Mouse (Mus musculus): ENCODE measurements at regions not wholly inside any gene's neighbourhood (a gene's known extent, or its start where the extent isn't known, plus 50 kb on each side); places are given as distances from the start of the nearest gene placed in this dataset.

DNA sequence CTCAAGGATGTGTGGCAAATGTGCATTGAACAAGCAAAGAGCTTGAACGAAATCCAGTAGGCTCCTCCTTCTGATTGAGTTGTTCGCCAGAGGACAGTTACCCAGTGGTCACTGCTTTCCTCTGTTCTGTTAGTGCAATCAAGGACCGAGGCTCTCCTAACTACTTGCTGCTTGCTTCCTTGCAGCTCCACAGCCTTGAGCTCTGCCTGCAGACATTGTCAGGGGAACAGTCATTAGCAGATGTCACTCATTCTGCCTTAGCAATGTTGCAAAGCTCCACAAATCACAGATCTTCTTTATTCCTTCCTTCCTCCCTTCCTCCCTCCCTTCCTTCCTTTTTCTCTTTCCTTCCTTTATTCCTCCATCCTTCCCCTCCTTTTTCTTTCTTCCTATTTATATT, 108.2 kb upstream of the Spats2l start:
- no peak for DNase-seq

DNA sequence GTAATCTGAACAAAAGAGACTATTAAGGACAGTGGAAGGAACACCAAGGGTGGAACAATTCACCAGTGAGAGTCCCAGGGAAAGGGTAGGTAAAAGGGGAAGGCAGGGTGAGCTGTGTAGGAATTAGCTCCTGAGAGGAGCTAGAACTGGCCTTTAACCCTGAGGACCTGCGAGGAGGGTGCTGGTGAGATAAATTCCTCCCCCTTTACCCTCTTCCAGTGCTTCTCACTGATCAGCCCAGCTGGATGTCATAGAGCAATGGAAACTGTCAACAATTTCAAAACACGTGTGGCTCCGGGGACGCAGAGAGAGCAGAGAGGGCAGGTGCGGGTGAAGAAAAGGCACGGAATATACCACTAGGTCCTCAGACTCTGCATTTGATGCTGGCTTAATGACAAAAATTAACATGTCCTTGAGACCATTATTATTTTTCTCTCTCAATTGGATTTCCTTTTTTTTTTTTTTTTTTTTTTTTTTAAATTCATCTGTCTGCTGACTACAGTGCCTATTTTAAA, 107.7 kb upstream of the Spats2l start:
- no peak for DNase-seq

DNA sequence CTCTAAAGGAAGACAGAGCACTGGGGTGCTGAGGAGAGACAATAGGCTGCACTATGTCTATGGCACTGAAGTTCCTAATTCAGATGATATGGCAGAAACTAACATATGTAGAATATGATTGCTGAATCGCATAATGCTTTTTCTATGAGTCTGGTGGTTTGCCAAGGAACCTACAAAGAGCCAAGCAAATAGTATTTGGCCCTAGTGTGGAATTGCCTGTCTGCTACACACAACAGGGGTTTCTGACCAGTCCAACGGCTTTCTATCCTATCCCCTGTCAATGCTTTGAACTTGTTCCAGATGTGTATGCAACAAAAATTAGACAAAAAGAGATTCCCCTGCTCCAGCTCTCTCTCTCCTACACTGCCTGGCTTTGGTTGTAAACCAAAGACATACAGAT, 100.5 kb upstream of the Spats2l start:
- no peak for DNase-seq

DNA sequence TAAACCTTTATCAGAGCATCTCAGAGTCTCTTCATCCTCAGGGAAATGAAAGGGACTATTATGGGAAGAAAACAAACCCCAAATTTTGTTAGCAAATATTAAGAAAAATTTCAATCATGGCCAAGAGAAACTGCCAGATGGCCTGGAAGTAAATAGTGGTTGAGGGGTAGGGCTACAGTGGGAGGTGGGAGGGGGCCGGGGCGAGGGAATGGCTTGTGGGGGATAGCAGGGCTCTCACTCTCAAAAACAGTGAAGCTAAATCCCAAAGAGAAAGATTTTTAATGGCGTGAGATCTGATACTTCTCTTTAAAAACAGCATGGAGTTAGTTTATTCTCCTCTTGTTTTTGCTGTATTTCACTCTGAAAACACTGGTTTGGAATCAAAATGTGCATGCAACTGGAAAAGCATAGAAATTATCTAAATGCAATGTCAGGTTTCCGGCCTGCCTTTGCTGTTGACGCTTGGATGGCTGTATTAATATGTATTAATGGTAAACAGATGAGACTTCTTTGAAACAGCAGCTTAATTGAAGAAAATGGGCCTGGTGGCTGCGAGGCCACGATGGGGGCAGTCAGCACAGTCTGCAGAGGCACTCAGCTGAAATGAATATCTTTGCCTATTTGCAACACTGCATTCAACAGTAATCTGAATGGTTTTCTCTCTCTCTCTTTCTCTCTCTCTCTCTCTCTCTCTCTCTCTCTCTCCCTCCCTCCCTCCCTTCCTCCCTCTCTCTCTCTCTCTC, 99.8 kb upstream of the Spats2l start:
- no peak for DNase-seq

DNA sequence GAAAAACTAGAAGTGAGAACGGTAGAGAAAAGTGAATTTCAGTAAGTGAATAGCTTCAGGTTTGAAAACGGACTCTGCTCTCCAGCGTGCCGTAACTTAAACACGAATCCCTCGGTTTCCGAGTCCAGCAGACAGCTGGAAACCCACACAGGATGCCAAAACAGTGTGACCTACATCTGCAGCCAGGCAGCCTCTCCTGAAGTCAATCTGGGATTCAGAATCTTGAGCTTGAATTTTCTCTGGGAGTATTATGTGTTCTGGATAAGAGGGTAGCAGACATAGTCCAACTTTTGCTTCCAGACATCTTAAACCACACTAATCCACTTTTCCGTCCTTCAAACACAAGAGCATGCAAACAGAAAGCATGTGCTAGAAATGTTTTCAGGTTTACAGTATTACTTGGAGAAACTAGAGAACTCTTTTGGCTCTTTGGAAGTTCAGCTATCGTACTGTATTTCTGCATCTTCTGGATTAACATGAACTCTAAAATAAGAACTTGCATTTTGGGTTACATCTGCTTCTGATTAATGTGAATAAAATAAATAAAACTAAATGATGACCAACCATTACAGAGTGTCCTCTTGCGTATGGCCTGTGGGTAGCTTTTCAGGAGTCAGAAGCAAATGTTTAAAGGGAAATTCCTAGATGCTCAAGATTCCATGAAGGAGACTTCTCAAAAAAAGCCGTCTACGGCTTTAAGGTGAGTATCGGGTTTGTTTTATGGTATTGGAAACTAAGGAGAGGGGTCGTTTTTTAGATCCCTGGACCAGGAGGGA, 89.4 kb upstream of the Spats2l start:
- DNase-seq, result no peak

DNA sequence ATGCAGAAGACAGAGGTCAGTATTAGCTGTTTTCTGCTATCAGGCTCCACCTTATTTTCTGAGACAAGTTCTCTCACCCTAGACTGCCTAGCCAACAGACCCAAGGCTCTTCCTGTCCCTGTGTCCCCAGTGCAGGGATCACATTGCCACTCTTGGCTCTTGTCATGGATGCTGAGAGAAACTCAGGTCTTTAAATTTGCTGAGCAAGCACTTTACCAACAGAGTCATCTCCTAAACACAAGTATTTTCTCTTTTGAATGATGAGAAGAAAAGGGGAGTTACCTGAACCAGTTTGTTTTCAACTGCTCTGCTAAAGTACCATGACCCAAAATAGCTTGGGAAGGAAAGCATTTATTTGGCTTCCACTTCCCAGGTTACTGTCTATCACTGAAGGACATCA, 84.7 kb upstream of the Spats2l start:
- no peak for DNase-seq

DNA sequence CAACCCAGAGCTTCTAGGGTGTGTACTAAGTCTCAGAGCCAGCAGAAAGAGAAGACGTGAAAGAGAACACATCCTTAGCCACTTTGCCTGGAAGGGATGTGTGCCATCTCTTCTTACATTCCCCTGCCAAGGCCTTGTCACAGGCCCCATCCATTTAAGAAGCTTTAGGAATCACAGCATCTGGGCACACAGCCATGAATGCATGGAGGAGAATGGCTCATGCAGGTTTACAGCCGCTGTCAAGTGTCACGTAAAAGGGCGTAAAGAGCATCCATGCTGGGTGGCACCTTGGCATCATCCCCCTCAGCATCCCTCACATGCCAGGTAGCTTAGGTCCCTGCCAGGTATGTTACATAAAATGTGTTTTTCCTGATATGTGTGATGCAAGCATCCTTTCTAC, 66.1 kb upstream of the Spats2l start:
- no peak for DNase-seq

DNA sequence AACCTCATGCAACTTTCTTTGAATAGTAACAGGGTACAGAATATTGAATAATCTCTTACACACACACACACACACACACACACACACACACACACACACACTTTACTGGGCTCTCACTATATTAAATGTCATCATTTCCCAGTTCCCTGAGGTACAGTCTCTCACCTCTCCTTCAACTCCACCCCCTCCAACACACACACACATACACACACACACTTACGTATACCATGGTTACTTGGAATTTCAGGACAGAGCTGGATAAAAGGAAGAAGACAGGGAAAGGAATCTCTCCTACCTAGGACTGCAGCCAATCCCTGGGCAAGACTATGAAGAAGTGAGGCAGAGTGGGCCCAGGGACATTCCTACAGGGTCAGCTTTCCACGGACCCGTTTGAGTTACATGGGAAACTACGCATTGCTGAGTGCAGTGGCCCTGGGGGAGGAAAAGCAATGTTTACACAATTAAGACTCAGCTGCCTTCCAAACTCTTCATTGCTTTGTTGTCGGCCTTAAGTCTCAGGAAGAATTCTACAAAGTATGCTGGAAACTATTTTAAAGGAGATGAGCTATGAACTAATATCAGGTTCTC, 61.0 kb upstream of the Spats2l start:
- no peak for DNase-seq

DNA sequence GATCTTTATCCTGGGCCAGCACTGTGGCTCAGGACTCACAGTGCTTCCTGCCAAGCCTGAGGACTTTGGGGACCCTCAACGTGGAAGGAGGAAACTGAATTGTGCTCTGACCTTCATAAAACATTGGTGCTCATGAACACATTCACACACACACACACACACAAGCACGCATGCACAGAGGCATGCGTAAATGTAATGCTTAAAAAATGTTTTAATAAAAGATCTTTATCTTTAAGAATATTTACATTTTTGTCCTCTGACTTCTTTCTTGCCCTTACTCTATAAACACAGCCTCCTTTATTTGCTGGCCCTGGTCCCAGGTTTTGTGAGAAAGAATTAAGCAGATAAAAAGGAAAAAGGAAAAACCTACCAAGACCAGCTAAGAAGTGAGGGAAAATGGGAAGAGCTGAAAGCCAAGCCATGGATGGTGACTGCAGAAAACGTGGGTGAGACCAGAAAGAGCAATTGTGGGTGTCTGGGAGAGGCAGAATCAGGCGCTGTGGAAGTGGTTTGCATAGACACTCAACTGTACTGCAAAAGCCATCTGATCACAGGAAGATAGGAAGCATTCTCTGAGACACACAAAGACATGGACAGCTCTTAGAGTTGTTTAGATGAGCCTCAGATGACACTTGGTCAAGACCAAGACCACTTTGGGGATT, 56.7 kb upstream of the Spats2l start:
- no peak for DNase-seq

DNA sequence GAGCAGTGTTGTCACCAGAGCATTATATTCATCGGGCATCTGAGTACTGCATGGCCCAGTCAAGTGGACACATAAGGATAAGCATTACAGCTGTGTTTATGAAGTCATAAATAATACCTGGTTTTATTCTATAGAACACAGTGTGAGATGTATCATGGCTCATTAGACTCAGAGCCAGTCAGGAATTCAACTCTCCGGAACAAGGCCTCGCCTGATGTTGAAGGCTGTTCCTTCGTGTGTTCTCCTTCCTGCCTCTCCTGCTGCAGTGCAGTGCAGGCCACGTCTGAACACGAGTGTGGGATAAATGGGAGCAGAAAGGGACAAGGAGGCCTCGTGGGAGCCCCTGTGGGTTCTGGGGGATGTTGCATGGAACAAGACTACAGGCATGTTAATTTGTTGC, 55.6 kb upstream of the Spats2l start:
- no peak for DNase-seq

All from adrenal gland, postnatal 14 days (tissue).